In genomic region chr2:20571940-20572339, GRCm38 (mm10) we compare ENCODE assay signal across 30 mouse cellular contexts.
"Had no signal": no experiment of that assay in that cellular context is flagged by ENCODE, and none has a peak within 500 bp of the region (broad histone marks: within the 10 kb centered on the region; RNA-seq: fewer than 3 reads in every experiment).

No protein-coding gene starts in this region.

- H3K9ac ChIP-seq: limb, embryonic 12.5 days; limb, embryonic 13.5 days; limb, embryonic 15.5 days; liver, embryonic 12.5 days; liver, embryonic 13.5 days; liver, embryonic 14.5 days; liver, embryonic 15.5 days; liver, postnatal 0 days; lung, embryonic 14.5 days; lung, embryonic 15.5 days; midbrain, embryonic 12.5 days; midbrain, embryonic 13.5 days; midbrain, embryonic 15.5 days; neural tube, embryonic 12.5 days had no signal

- H3K4me3 ChIP-seq: limb, embryonic 10.5 days; limb, embryonic 12.5 days; limb, embryonic 13.5 days; limb, embryonic 15.5 days; liver, embryonic 12.5 days; liver, embryonic 13.5 days; liver, embryonic 15.5 days; lung, embryonic 15.5 days; megakaryocyte, embryonic 14.5 days; midbrain, embryonic 10.5 days; midbrain, embryonic 12.5 days; midbrain, embryonic 13.5 days; midbrain, embryonic 15.5 days; myocyte; neural tube, embryonic 12.5 days had no signal

- H3K27ac ChIP-seq: limb, embryonic 10.5 days; limb, embryonic 12.5 days; limb, embryonic 13.5 days; limb, embryonic 15.5 days; liver, embryonic 12.5 days; liver, embryonic 13.5 days; liver, embryonic 14.5 days; liver, embryonic 15.5 days; lung, embryonic 15.5 days; macrophage; midbrain, embryonic 10.5 days; midbrain, embryonic 12.5 days; midbrain, embryonic 13.5 days; midbrain, embryonic 15.5 days; neural tube, embryonic 12.5 days had no signal

- H3K9me3 ChIP-seq: limb, embryonic 10.5 days; limb, embryonic 12.5 days; limb, embryonic 13.5 days; limb, embryonic 15.5 days; liver, embryonic 12.5 days; liver, embryonic 13.5 days; liver, embryonic 15.5 days; lung, embryonic 15.5 days; midbrain, embryonic 10.5 days; midbrain, embryonic 12.5 days; midbrain, embryonic 13.5 days; midbrain, embryonic 15.5 days; neural tube, embryonic 12.5 days had no signal

- H3K36me3 ChIP-seq: limb, embryonic 10.5 days; limb, embryonic 12.5 days; limb, embryonic 13.5 days; limb, embryonic 15.5 days; liver, embryonic 12.5 days; liver, embryonic 13.5 days; liver, embryonic 15.5 days; lung, embryonic 15.5 days; midbrain, embryonic 10.5 days; midbrain, embryonic 12.5 days; midbrain, embryonic 13.5 days; midbrain, embryonic 15.5 days; neural tube, embryonic 12.5 days had no signal

- DNase-seq: left cerebral cortex, postnatal 4 days; liver; liver, embryonic 13.5 days; liver, postnatal 0 days; lung, adult 18-20 months; lung, adult 2 months; lung, embryonic 14.5 days; lung, postnatal 10 days; lung, postnatal 14 days; lung, postnatal 36 days; lung, postnatal 4 days; midbrain, embryonic 14.5 days had no signal

- H3K4me2 ChIP-seq: limb, embryonic 12.5 days; limb, embryonic 13.5 days; limb, embryonic 15.5 days; liver, embryonic 11.5 days; liver, embryonic 12.5 days; liver, embryonic 13.5 days; liver, embryonic 15.5 days; lung, embryonic 14.5 days; lung, embryonic 15.5 days; midbrain, embryonic 11.5 days; midbrain, embryonic 12.5 days; midbrain, embryonic 13.5 days; midbrain, embryonic 15.5 days; neural tube, embryonic 12.5 days had no signal

- H3K27me3 ChIP-seq: limb, embryonic 12.5 days; limb, embryonic 13.5 days; limb, embryonic 15.5 days; liver, embryonic 12.5 days; liver, embryonic 13.5 days; liver, embryonic 15.5 days; lung, embryonic 15.5 days; megakaryocyte, embryonic 14.5 days; midbrain, embryonic 12.5 days; midbrain, embryonic 13.5 days; midbrain, embryonic 15.5 days; neural tube, embryonic 12.5 days had no signal

- H3K4me1 ChIP-seq: limb, embryonic 10.5 days; limb, embryonic 12.5 days; limb, embryonic 13.5 days; limb, embryonic 15.5 days; liver, embryonic 12.5 days; liver, embryonic 13.5 days; liver, embryonic 15.5 days; lung, embryonic 15.5 days; megakaryocyte, embryonic 14.5 days; midbrain, embryonic 10.5 days; midbrain, embryonic 12.5 days; midbrain, embryonic 13.5 days; midbrain, embryonic 15.5 days; neural tube, embryonic 12.5 days had no signal
